Mouse (Mus musculus): ENCODE measurements around the gene Rbm8a. TPM values are rescaled to one million over a fixed set of nuclear protein-coding genes. Genes with fewer than 3 reads are reported as not detected.

Rbm8a gene
- polyA plus RNA-seq, 1 experiment, result 14.4 TPM

GRCm38 (mm10) chr3:96675171-96675570 lies 45.4 kb downstream of the Rbm8a start:
- H3K27me3 ChIP-seq (ENCODE audit: control insufficient read depth, insufficient read depth, low read length), result no peaks in the 10 kb centered on the region
- WGBS, result 14% methylated on average over 3 of the region's 3 CpGs
- H3K4me3 ChIP-seq (ENCODE audit: control insufficient read depth, insufficient read depth, low read length), result no peak overlapping the region
- no peak for TF ChIP-seq CTCF (IDR thresholded peaks at IDR 0.05; ENCODE audit: borderline replicate concordance, control insufficient read depth, extremely low read depth, insufficient read depth, low read length, poor library complexity)
- no peak for TF ChIP-seq POLR2A (IDR thresholded peaks at IDR 0.05; ENCODE audit: control insufficient read depth, extremely low read depth, insufficient read depth, low read length, poor library complexity)
- no peak overlapping the region for H3K27ac ChIP-seq (ENCODE audit: control insufficient read depth, insufficient read depth, low read length)
- DNase-seq, result no peak
- H3K4me1 ChIP-seq (replicated peaks; ENCODE audit: control insufficient read depth, insufficient read depth, low read length), result peaks cover 11% of the 10 kb centered on the region
- no peaks in the 10 kb centered on the region for H3K36me3 ChIP-seq (ENCODE audit: control insufficient read depth, insufficient read depth, low read length)

GRCm38 (mm10) chr3:96675690-96676089 lies 46.0 kb downstream of the Rbm8a start:
- Histone ChIP-seq H3K27me3 (ENCODE audit: control insufficient read depth, insufficient read depth, low read length) (no peaks in the 10 kb centered on the region), H3K4me1 (replicated peaks; ENCODE audit: control insufficient read depth, insufficient read depth, low read length) (peaks cover 6% of the 10 kb centered on the region), H3K27ac (ENCODE audit: control insufficient read depth, insufficient read depth, low read length) (no peak overlapping the region), H3K36me3 (ENCODE audit: control insufficient read depth, insufficient read depth, low read length) (no peaks in the 10 kb centered on the region), H3K4me3 (ENCODE audit: control insufficient read depth, insufficient read depth, low read length) (no peak overlapping the region)
- WGBS, result 93% methylated on average over 3 of the region's 3 CpGs
- no peak for DNase-seq
- TF ChIP-seq CTCF (IDR thresholded peaks at IDR 0.05; ENCODE audit: borderline replicate concordance, control insufficient read depth, extremely low read depth, insufficient read depth, low read length, poor library complexity) (no peak), POLR2A (IDR thresholded peaks at IDR 0.05; ENCODE audit: control insufficient read depth, extremely low read depth, insufficient read depth, low read length, poor library complexity) (no peak)

GRCm38 (mm10) chr3:96678456-96678855 lies 48.7 kb downstream of the Rbm8a start:
- Histone ChIP-seq H3K36me3 (ENCODE audit: control insufficient read depth, insufficient read depth, low read length) (no peaks in the 10 kb centered on the region), H3K27me3 (ENCODE audit: control insufficient read depth, insufficient read depth, low read length) (no peaks in the 10 kb centered on the region), H3K4me3 (ENCODE audit: control insufficient read depth, insufficient read depth, low read length) (no peak overlapping the region), H3K4me1 (replicated peaks; ENCODE audit: control insufficient read depth, insufficient read depth, low read length) (peaks cover 4% of the 10 kb centered on the region), H3K27ac (ENCODE audit: control insufficient read depth, insufficient read depth, low read length) (no peak overlapping the region)
- TF ChIP-seq POLR2A (IDR thresholded peaks at IDR 0.05; ENCODE audit: control insufficient read depth, extremely low read depth, insufficient read depth, low read length, poor library complexity) (no peak), CTCF (IDR thresholded peaks at IDR 0.05; ENCODE audit: borderline replicate concordance, control insufficient read depth, extremely low read depth, insufficient read depth, low read length, poor library complexity) (no peak)
- no peak for DNase-seq
- WGBS, result 86% methylated on average over 7 of the region's 7 CpGs

- peaks cover 4% of the 10 kb centered on the region for H3K4me1 ChIP-seq (replicated peaks; ENCODE audit: control insufficient read depth, insufficient read depth, low read length)
- H3K36me3 ChIP-seq (ENCODE audit: control insufficient read depth, insufficient read depth, low read length), result no peaks in the 10 kb centered on the region
- H3K27ac ChIP-seq (ENCODE audit: control insufficient read depth, insufficient read depth, low read length), result no peak overlapping the region
- DNase-seq, result no peak
- H3K27me3 ChIP-seq (ENCODE audit: control insufficient read depth, insufficient read depth, low read length), result no peaks in the 10 kb centered on the region; the same call in 1 of the 2 replicates
- no peak overlapping the region for H3K4me3 ChIP-seq (ENCODE audit: control insufficient read depth, insufficient read depth, low read length)
- TF ChIP-seq CTCF (IDR thresholded peaks at IDR 0.05; ENCODE audit: borderline replicate concordance, control insufficient read depth, extremely low read depth, insufficient read depth, low read length, poor library complexity), result no peak
- TF ChIP-seq POLR2A (IDR thresholded peaks at IDR 0.05; ENCODE audit: control insufficient read depth, extremely low read depth, insufficient read depth, low read length, poor library complexity), result no peak
- WGBS, result 79% methylated on average over 5 of the region's 5 CpGs
Observed at GRCm38 (mm10) chr3:96679159-96679674, 49.5 kb downstream of the Rbm8a start.

GRCm38 (mm10) chr3:96680269-96680956 lies 50.7 kb downstream of the Rbm8a start:
- TF ChIP-seq CTCF (IDR thresholded peaks at IDR 0.05; ENCODE audit: borderline replicate concordance, control insufficient read depth, extremely low read depth, insufficient read depth, low read length, poor library complexity), result no peak
- TF ChIP-seq POLR2A (IDR thresholded peaks at IDR 0.05; ENCODE audit: control insufficient read depth, extremely low read depth, insufficient read depth, low read length, poor library complexity), result no peak
- H3K27ac ChIP-seq (ENCODE audit: control insufficient read depth, insufficient read depth, low read length), result no peak overlapping the region
- peaks cover 4% of the 10 kb centered on the region for H3K4me1 ChIP-seq (replicated peaks; ENCODE audit: control insufficient read depth, insufficient read depth, low read length)
- H3K4me3 ChIP-seq (ENCODE audit: control insufficient read depth, insufficient read depth, low read length), result no peak overlapping the region
- no peaks in the 10 kb centered on the region for H3K36me3 ChIP-seq (ENCODE audit: control insufficient read depth, insufficient read depth, low read length)
- 62% methylated on average over 12 of the region's 12 CpGs for WGBS
- no peak for DNase-seq
- H3K27me3 ChIP-seq (ENCODE audit: control insufficient read depth, insufficient read depth, low read length), result peaks cover 2% of the 10 kb centered on the region; the same call in 1 of the 2 replicates

Other genes with a start within 250 kb of the Rbm8a start
- gene BC107364, start 177.6 kb upstream of the Rbm8a start, polyA plus RNA-seq (2012; rRNA removed), result 0.09 and 0.32 TPM in 2 replicates
- gene Hfe2, start 104.8 kb upstream of the Rbm8a start, polyA plus RNA-seq (2012; rRNA removed), result 1.3 and 10.4 TPM in 2 replicates
- 587 and 719 TPM in 2 replicates for gene Txnip, start 72.0 kb upstream of the Rbm8a start, polyA plus RNA-seq (2012; rRNA removed)
- gene Gm16253, start 52.9 kb upstream of the Rbm8a start, polyA plus RNA-seq (2012; rRNA removed), result not detected in 2 replicates
- 17.8 and 18.2 TPM in 2 replicates for gene Polr3gl, start 35.8 kb upstream of the Rbm8a start, polyA plus RNA-seq (2012; rRNA removed)
- 0.18 and 0.49 TPM in 2 replicates for gene Ankrd34a, start 33.3 kb upstream of the Rbm8a start, polyA plus RNA-seq (2012; rRNA removed)
- 4.6 and 8.2 TPM in 2 replicates for gene Lix1l, start 28.8 kb upstream of the Rbm8a start, polyA plus RNA-seq (2012; rRNA removed)
- 37.0 and 41.0 TPM in 2 replicates for gene Pex11b, start 5.4 kb downstream of the Rbm8a start, polyA plus RNA-seq (2012; rRNA removed)
- 0.14 and 0.23 TPM in 2 replicates for gene Gm42957, start 5.5 kb downstream of the Rbm8a start, polyA plus RNA-seq (2012; rRNA removed)
- 2.9 and 3.0 TPM in 2 replicates for gene Itga10, start 15.7 kb downstream of the Rbm8a start, polyA plus RNA-seq (2012; rRNA removed)
- 1.7 and 2.8 TPM in 2 replicates for gene Ankrd35, start 40.2 kb downstream of the Rbm8a start, polyA plus RNA-seq (2012; rRNA removed)
- gene Pias3, start 66.5 kb downstream of the Rbm8a start, polyA plus RNA-seq (2012; rRNA removed), result 32.7 and 33.1 TPM in 2 replicates
- gene Nudt17, start 78.6 kb downstream of the Rbm8a start, polyA plus RNA-seq (2012; rRNA removed), result 12.2 and 17.9 TPM in 2 replicates
- gene Polr3c, start 97.7 kb downstream of the Rbm8a start, polyA plus RNA-seq (2012; rRNA removed), result 49.3 and 51.1 TPM in 2 replicates
- gene Rnf115, start 97.7 kb downstream of the Rbm8a start, polyA plus RNA-seq (2012; rRNA removed), result 24.1 and 26.3 TPM in 2 replicates
- gene Pdzk1, start 199.4 kb downstream of the Rbm8a start, polyA plus RNA-seq (2012; rRNA removed), result 0.49 and 0.60 TPM in 2 replicates
- gene Cd160, start 199.4 kb downstream of the Rbm8a start, polyA plus RNA-seq (2012; rRNA removed), result 2.7 and 2.8 TPM in 2 replicates